Mouse (Mus musculus) liver, postnatal 0 days (tissue): Measurements from ENCODE around the gene Pkd1. TPM values are rescaled to one million over a fixed set of nuclear protein-coding genes. Genes with fewer than 3 reads are reported as not detected.
A peak's percentile ranks its signal among the peaks of the same experiment; 100 is the strongest.

ENCODE experiments used
- ATAC-seq: fragments of 200-750 bp; cut with Nextera tagmentation; 2 replicates; pipeline ENCODE4 v1.8.0; 2017; ENCODE audit warnings: mild to moderate bottlenecking, moderate library complexity
- DNase-seq: peaks from one replicate; pipeline ENCODE4 v3.0.0-alpha.2; 2016
- H3K27ac ChIP-seq: fragments of 300-500 bp; sonication (generic); 2 replicates; pipeline ENCODE4 v1.5.1; 2014; ENCODE audit warnings: antibody characterized with exemption, moderate library complexity, mild to moderate bottlenecking, low read depth
- H3K27me3 ChIP-seq: fragments of 300-500 bp; sonication (generic); 2 replicates; pipeline ENCODE4 v1.6.1; 2014; ENCODE audit warnings: low read length, control low read depth, mixed read lengths; ENCODE audit not compliant: insufficient read depth
- H3K36me3 ChIP-seq: fragments of 300-500 bp; sonication (generic); replicated peaks from 2 replicates; pipeline ENCODE4 v1.6.1; 2014; ENCODE audit warnings: mild to moderate bottlenecking, control low read depth, low read length, moderate library complexity, mixed read lengths; ENCODE audit not compliant: insufficient read depth
- H3K4me1 ChIP-seq: fragments of 300-500 bp; sonication (generic); 2 replicates; pipeline ENCODE4 v1.6.1; 2014; ENCODE audit warnings: antibody characterized with exemption, mild to moderate bottlenecking, control low read depth; ENCODE audit not compliant: insufficient read depth
- H3K4me2 ChIP-seq: fragments of 300-500 bp; sonication (generic); 2 replicates; pipeline ENCODE4 v1.6.1; 2014; ENCODE audit warnings: low read depth, mild to moderate bottlenecking, low read length, moderate library complexity, mixed read lengths
- H3K4me3 ChIP-seq: fragments of 300-500 bp; sonication (generic); 2 replicates; pipeline ENCODE4 v1.5.1; 2014; ENCODE audit warnings: low read depth, low read length
- H3K9ac ChIP-seq: fragments of 300-500 bp; sonication (generic); replicated peaks from 2 replicates; pipeline ENCODE4 v1.6.1; 2014; ENCODE audit warnings: mild to moderate bottlenecking, moderate library complexity
- H3K9me3 ChIP-seq: fragments of 300-500 bp; sonication (generic); 2 replicates; pipeline ENCODE4 v1.6.1; 2016; ENCODE audit warnings: mild to moderate bottlenecking, control low read depth, low read length, mixed read lengths
- CTCF ChIP-seq: sonication (generic); IDR thresholded peaks from 2 replicates; pipeline ENCODE4 v1.5.1; 2016; ENCODE audit warnings: antibody characterized with exemption, low read depth
- EP300 ChIP-seq: IDR thresholded peaks from 2 replicates; pipeline ENCODE4 v1.6.1; 2016; ENCODE audit warnings: antibody characterized with exemption, low read depth, mild to moderate bottlenecking
- WGBS: fragments of 180-500 bp; shearing (Covaris S2); extraction: QIAGEN DNeasy Blood & Tissue Kit; methylation state at CpG from one replicate; pipeline ENCODE4 v1.1.7; 2014; ENCODE audit not compliant: insufficient replicate concordance; 5-methylcytosine and 5-hydroxymethylcytosine counted together
- microRNA-seq: library from miRNA; unstranded; fragments of <30 nt; microRNA quantifications from one replicate; pipeline ENCODE4, GENCODE M21; 2016
- polyA plus RNA-seq: library from polyadenylated mRNA; unstranded; fragments of >200 nt; fragmentation: Nextera tagmentation; extraction: Ambion mirVana; gene quantifications from 2 replicates; pipeline ENCODE4 v1.2.1, GENCODE M21; 2015

Pkd1 gene
- polyA plus RNA-seq, 1 experiment from 2014 or later = 2.8 TPM

GRCm38 (mm10) chr17:24644875-24645721, 95.5 kb downstream of the Pkd1 start:
- Histone ChIP-seq H3K27ac (peak overlapping the region; percentile 80), H3K4me2 (0 out of 2 replicates have a peak overlapping the region, but pooled peaks have one; percentile 22), H3K9ac (peak overlapping the region; percentile 38), H3K27me3 (peaks cover 7% of the 10 kb centered on the region; the same call in 1 of the 2 replicates), H3K9me3 (no peaks in the 10 kb centered on the region), H3K4me3 (no peak overlapping the region), H3K36me3 (peaks cover 5% of the 10 kb centered on the region; the same call in 1 of the 2 replicates), H3K4me1 (peaks cover 19% of the 10 kb centered on the region)
- WGBS = 40% methylated on average over 9 of the region's 9 CpGs
- TF ChIP-seq CTCF (no peak), EP300 (no peak)
- peak; percentile 55 for ATAC-seq
- DNase-seq = peak; percentile 27

GRCm38 (mm10) chr17:24645916-24646315, 96.3 kb downstream of the Pkd1 start:
- H3K27me3 ChIP-seq = peaks cover 11% of the 10 kb centered on the region; the same call in 1 of the 2 replicates
- H3K36me3 ChIP-seq = peaks cover 3% of the 10 kb centered on the region; the same call in 1 of the 2 replicates
- no peak overlapping the region for H3K9ac ChIP-seq
- H3K4me1 ChIP-seq = peaks cover 25% of the 10 kb centered on the region
- WGBS = 73% methylated on average over 3 of the region's 3 CpGs
- H3K27ac ChIP-seq = peak overlapping the region; percentile 13
- ATAC-seq = no peak
- H3K4me2 ChIP-seq = no peak overlapping the region
- TF ChIP-seq CTCF = no peak
- no peak for TF ChIP-seq EP300
- no peaks in the 10 kb centered on the region for H3K9me3 ChIP-seq
- no peak overlapping the region for H3K4me3 ChIP-seq
- DNase-seq = no peak

Small RNA genes lying within 50 kb of the gene (microRNA-seq; reads per million reads assigned to microRNA genes)
- gene Gm24589 = not detected

Other genes with a start within 250 kb of the Pkd1 start
- not detected in 2 replicates for gene Abca17, start 198.8 kb upstream of the Pkd1 start, polyA plus RNA-seq
- gene Abca3, start 197.9 kb upstream of the Pkd1 start, polyA plus RNA-seq = 6.4 and 7.1 TPM in 2 replicates
- 67.4 and 69.9 TPM in 2 replicates for gene Rnps1, start 135.3 kb upstream of the Pkd1 start, polyA plus RNA-seq
- 162 and 193 TPM in 2 replicates for gene Eci1, start 123.2 kb upstream of the Pkd1 start, polyA plus RNA-seq
- 0.22 and 0.35 TPM in 2 replicates for gene Dnase1l2, start 106.7 kb upstream of the Pkd1 start, polyA plus RNA-seq
- gene E4f1, start 79.5 kb upstream of the Pkd1 start, polyA plus RNA-seq = 4.5 and 6.4 TPM in 2 replicates
- gene Pgp, start 79.4 kb upstream of the Pkd1 start, polyA plus RNA-seq = 35.6 and 40.9 TPM in 2 replicates
- gene Bricd5, start 76.0 kb upstream of the Pkd1 start, polyA plus RNA-seq = not detected in 2 replicates
- gene Mlst8, start 70.8 kb upstream of the Pkd1 start, polyA plus RNA-seq = 6.2 and 8.1 TPM in 2 replicates
- not detected in 2 replicates for gene Caskin1, start 61.2 kb upstream of the Pkd1 start, polyA plus RNA-seq
- gene Traf7, start 21.9 kb upstream of the Pkd1 start, polyA plus RNA-seq = 14.1 and 17.2 TPM in 2 replicates
- gene Rab26, start 15.6 kb upstream of the Pkd1 start, polyA plus RNA-seq = 0.45 and 0.81 TPM in 2 replicates
- gene Tsc2, start 82.8 kb downstream of the Pkd1 start, polyA plus RNA-seq = 9.3 and 11.3 TPM in 2 replicates
- gene Nthl1, start 82.8 kb downstream of the Pkd1 start, polyA plus RNA-seq = 3.6 and 4.3 TPM in 2 replicates
- gene Slc9a3r2, start 100.5 kb downstream of the Pkd1 start, polyA plus RNA-seq = 12.5 and 13.3 TPM in 2 replicates
- not detected in 2 replicates for gene Npw, start 108.6 kb downstream of the Pkd1 start, polyA plus RNA-seq
- 7.2 and 7.6 TPM in 2 replicates for gene Zfp598, start 119.9 kb downstream of the Pkd1 start, polyA plus RNA-seq
- gene Syngr3, start 140.1 kb downstream of the Pkd1 start, polyA plus RNA-seq = 0.11 TPM in 2 replicates
- gene Gfer, start 146.3 kb downstream of the Pkd1 start, polyA plus RNA-seq = 46.5 and 50.7 TPM in 2 replicates
- gene Noxo1, start 146.4 kb downstream of the Pkd1 start, polyA plus RNA-seq = 0.51 and 0.58 TPM in 2 replicates
- gene Tbl3, start 157.8 kb downstream of the Pkd1 start, polyA plus RNA-seq = 18.1 and 21.5 TPM in 2 replicates
- not detected in 2 replicates for gene Rnf151, start 168.2 kb downstream of the Pkd1 start, polyA plus RNA-seq
- 819 and 856 TPM in 2 replicates for gene Rps2, start 168.3 kb downstream of the Pkd1 start, polyA plus RNA-seq
- gene Ndufb10, start 174.6 kb downstream of the Pkd1 start, polyA plus RNA-seq = 355 TPM in 2 replicates
- gene Rpl3l, start 178.0 kb downstream of the Pkd1 start, polyA plus RNA-seq = 0.14 and 1.4 TPM in 2 replicates
- gene Msrb1, start 186.8 kb downstream of the Pkd1 start, polyA plus RNA-seq = 116 and 119 TPM in 2 replicates
- gene Hs3st6, start 203.2 kb downstream of the Pkd1 start, polyA plus RNA-seq = 0.20 and 0.64 TPM in 2 replicates